Mouse (Mus musculus): ENCODE measurements around the gene Tlx2. TPM values are rescaled to one million over a fixed set of nuclear protein-coding genes. Genes with fewer than 3 reads are reported as not detected.
A peak's percentile ranks its signal among the peaks of the same experiment; 100 is the strongest.

Gene Tlx2
- total RNA-seq, 1 experiment = 0.58 TPM

DNA sequence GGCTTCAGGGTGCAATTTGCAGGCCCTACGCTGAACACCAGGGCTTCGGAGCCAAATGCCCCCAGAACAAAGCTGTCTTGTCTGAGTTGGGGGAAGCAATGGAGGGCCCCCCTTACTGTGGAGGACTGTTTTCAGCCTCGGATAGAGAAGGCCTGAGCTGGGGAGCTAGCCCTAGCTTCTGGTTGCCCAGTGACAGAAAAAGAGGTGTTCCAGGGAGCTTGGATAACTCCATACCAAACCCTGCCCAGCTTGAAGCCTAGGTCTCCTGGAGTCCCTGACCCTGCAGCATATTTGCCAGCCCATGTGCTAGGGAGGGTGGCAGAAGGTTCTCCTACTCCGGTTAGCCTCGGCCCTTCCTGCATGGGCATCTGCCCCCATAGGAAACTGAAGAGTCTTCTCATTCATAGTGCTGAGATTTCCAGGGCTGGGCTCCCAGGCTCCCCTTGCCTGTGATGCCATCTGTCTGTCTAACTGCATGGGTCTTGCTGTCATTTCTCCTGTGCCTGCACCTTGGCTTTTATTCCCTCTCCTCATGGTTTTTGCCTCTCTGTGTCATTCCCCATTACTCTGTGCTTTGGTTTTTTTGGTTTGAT, 35.5 kb downstream of the Tlx2 start:
- DNase-seq (ENCODE audit: low read depth, low spot score) = no peak
- H3K27ac ChIP-seq (ENCODE audit: insufficient read depth, low read depth, low read length, poor library complexity, severe bottlenecking) = no peak overlapping the region

DNA sequence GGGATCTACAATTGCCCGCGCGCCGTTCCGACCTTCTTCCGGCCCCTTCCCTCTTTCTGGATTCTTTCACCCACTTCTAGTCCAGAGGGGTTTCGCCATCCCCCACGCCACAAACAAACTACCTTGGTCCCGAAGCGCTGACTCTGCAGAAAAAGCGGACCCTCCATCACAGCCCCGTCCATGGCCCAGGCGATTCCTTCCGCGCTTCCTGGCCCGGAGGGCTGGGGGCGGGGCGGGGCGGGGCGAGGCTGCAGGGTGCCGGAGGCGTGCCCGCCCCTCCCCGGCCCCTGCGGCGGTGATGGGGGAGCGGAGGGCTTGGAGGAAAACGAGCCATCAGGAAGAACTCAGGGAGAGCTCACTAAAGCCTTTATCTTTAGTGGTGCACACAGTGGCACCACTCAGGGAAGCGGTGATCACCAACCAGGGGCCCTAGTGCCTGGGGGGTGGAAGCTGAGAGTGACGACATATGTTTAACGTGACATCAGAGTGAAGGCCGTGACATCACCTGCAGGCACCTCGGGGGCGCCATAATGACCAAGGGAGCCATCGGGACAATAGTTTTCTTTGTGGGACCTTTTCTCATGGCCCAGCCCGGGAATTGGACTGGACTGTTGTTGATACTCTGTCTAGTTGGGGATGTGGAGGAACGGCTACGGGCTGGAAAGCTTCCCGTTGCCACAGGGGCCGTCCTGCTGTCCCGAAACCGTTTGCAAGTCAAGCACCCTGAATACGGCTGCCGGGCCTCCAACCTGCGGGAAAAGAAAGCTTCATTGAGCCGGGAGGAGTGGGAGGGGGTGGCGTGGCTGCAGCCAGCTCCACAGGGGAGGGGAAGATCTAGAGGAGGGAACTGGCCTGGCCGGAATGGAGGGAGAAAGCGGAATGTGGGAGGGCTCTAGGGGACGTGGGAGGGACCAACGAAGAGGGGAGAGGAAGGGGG, 36.6 kb downstream of the Tlx2 start, which contains the start of the genes Dok1 and Loxl3:
Gene Dok1 (minus strand): TSS at position 223 of the 937 bp plus-strand sequence.
Gene Loxl3 (plus strand): TSS at position 925 of the 937 bp plus-strand sequence.
- DNase-seq (ENCODE audit: low read depth, low spot score) = peak; percentile 73
- Histone ChIP-seq H3K9ac (ENCODE audit: insufficient read depth, low read depth, low read length, poor library complexity, severe bottlenecking) (peak within 1 kb of the TSS; percentile 58), H3K36me3 (ENCODE audit: control insufficient read depth, insufficient read depth, low read length, poor library complexity, severe bottlenecking) (no peaks in the 10 kb centered on the region), H3K4me3 (ENCODE audit: insufficient read depth in 1 of 2, low read depth in 1 of 2, low read length in 2 of 2, poor library complexity in 1 of 2, severe bottlenecking in 1 of 2) (peak within 1 kb of the TSS; percentile 69 to 83), H3K9me3 (ENCODE audit: control insufficient read depth, insufficient read depth, low read depth, low read length) (no peaks in the 10 kb centered on the region), H3K4me1 (ENCODE audit: control insufficient read depth in 2 of 2, insufficient read depth in 2 of 2, low read length in 2 of 2, poor library complexity in 1 of 2) (peaks cover 0 to 14% of the 10 kb centered on the region in 2 experiments; a peak in 2 of 4 replicates), H3K27ac (ENCODE audit: insufficient read depth, low read depth, low read length, poor library complexity, severe bottlenecking) (no peak within 1 kb of the TSS)
- TF ChIP-seq MAFK (IDR thresholded peaks at IDR 0.05; ENCODE audit: insufficient read depth, low read depth, low read length) = peak; percentile 96
- no peak for TF ChIP-seq ZNF384 (IDR thresholded peaks at IDR 0.05; ENCODE audit: low read depth, low read length)
- in situ Hi-C loops (cut with MboI; ENCODE audit: low sequenced_read_pairs in 2 of 2, unreplicated experiment in 2 of 2) = no loop called here

More for the DNA sequence above, 35.5 kb downstream of the Tlx2 start:
- H3K36me3 ChIP-seq (ENCODE audit: control insufficient read depth, insufficient read depth, low read length, poor library complexity, severe bottlenecking) = no peaks in the 10 kb centered on the region
- in situ Hi-C loops (cut with MboI; ENCODE audit: low sequenced_read_pairs in 2 of 2, unreplicated experiment in 2 of 2) = no loop called here
- TF ChIP-seq HCFC1 (IDR thresholded peaks at IDR 0.05; ENCODE audit: borderline replicate concordance, insufficient read depth, low read length) = no peak
- TF ChIP-seq CHD2 (IDR thresholded peaks at IDR 0.05; ENCODE audit: low read depth, low read length) = no peak
- TF ChIP-seq ZC3H11A (IDR thresholded peaks at IDR 0.05; ENCODE audit: borderline replicate concordance, low read depth, low read length) = no peak
- TF ChIP-seq ZNF384 (IDR thresholded peaks at IDR 0.05; ENCODE audit: low read depth, low read length) = no peak
- no peak for TF ChIP-seq MAFK (IDR thresholded peaks at IDR 0.05; ENCODE audit: insufficient read depth, low read depth, low read length)
- no peaks in the 10 kb centered on the region for H3K9me3 ChIP-seq (ENCODE audit: control insufficient read depth, insufficient read depth, low read depth, low read length)
- no peak overlapping the region for H3K9ac ChIP-seq (ENCODE audit: insufficient read depth, low read depth, low read length, poor library complexity, severe bottlenecking)
- no peak overlapping the region for H3K4me3 ChIP-seq (ENCODE audit: insufficient read depth in 1 of 2, low read depth in 1 of 2, low read length in 2 of 2, poor library complexity in 1 of 2, severe bottlenecking in 1 of 2)
- H3K4me1 ChIP-seq (ENCODE audit: control insufficient read depth in 2 of 2, insufficient read depth in 2 of 2, low read length in 2 of 2, poor library complexity in 1 of 2) = peaks cover 4 to 14% of the 10 kb centered on the region in 2 experiments; a peak in 2 of 4 replicates

DNA sequence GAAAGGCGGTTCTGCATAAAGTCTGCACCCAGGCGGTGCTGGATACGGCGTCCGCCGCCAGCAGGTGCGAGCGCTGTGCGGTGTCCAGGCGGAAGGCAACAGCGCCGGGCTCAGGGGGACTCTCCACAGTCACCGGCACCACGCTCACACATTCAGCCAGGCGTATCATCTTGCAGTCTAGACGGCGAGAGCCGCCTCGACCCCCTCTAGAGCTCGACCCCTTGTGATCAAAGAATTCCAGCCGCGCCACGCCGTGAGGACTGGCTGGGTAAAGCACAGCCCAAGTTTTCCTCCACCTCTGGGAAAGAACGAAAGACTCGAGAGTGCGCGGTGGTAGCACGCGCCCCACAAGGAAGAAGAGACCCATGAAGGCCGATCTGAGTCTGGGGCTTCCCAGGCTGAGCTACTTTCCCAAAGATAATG, 37.3 kb downstream of the Tlx2 start:
- Histone ChIP-seq H3K4me1 (ENCODE audit: control insufficient read depth in 2 of 2, insufficient read depth in 2 of 2, low read length in 2 of 2, poor library complexity in 1 of 2) (peaks cover 0 to 11% of the 10 kb centered on the region in 2 experiments; a peak in 2 of 4 replicates), H3K9ac (ENCODE audit: insufficient read depth, low read depth, low read length, poor library complexity, severe bottlenecking) (peak overlapping the region; percentile 58), H3K27ac (ENCODE audit: insufficient read depth, low read depth, low read length, poor library complexity, severe bottlenecking) (no peak overlapping the region), H3K36me3 (ENCODE audit: control insufficient read depth, insufficient read depth, low read length, poor library complexity, severe bottlenecking) (no peaks in the 10 kb centered on the region), H3K4me3 (ENCODE audit: insufficient read depth in 1 of 2, low read depth in 1 of 2, low read length in 2 of 2, poor library complexity in 1 of 2, severe bottlenecking in 1 of 2) (peak overlapping the region; percentile 69 to 83), H3K9me3 (ENCODE audit: control insufficient read depth, insufficient read depth, low read depth, low read length) (no peaks in the 10 kb centered on the region)
- TF ChIP-seq HCFC1 (IDR thresholded peaks at IDR 0.05; ENCODE audit: borderline replicate concordance, insufficient read depth, low read length) = no peak
- no peak for TF ChIP-seq ZC3H11A (IDR thresholded peaks at IDR 0.05; ENCODE audit: borderline replicate concordance, low read depth, low read length)
- TF ChIP-seq CHD2 (IDR thresholded peaks at IDR 0.05; ENCODE audit: low read depth, low read length) = no peak
- TF ChIP-seq MAFK (IDR thresholded peaks at IDR 0.05; ENCODE audit: insufficient read depth, low read depth, low read length) = no peak
- TF ChIP-seq ZNF384 (IDR thresholded peaks at IDR 0.05; ENCODE audit: low read depth, low read length) = no peak
- in situ Hi-C loops (cut with MboI; ENCODE audit: low sequenced_read_pairs in 2 of 2, unreplicated experiment in 2 of 2) = no loop called here
- DNase-seq (ENCODE audit: low read depth, low spot score) = peak; percentile 39

DNA sequence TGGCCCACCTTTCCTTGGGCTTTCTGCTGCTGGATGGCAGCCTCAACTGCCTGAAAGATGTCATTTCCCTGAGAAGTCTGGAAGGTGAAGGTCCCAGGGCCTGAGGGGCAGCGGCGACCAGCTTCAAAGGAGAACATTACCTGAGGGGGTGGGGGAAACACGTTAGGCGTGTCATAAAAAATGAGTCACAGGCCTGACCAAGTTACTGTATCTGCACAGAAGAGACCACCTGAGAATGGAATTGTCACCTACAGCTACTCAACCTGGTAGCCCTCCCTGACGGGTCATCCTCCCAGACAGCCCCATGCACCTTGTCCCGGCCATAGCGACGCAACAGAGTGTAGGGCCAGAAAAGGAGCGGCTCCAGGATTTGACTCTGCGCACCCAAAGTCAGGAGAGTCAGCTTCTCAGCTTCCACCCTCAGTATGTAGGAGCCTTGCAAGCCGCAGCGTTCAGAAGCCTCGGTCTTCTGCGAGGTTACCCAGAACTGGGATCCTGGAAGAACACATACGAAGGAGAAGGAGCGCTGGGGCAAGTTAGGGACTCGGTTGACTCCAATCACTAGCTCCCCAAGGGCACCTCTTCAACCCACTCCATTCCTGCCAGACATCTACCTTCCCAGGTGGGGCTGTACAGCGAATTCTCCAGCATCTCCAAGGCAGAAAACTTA, 38.0 kb downstream of the Tlx2 start:
- no peak for TF ChIP-seq MAFK (IDR thresholded peaks at IDR 0.05; ENCODE audit: insufficient read depth, low read depth, low read length)
- no peak for TF ChIP-seq ZNF384 (IDR thresholded peaks at IDR 0.05; ENCODE audit: low read depth, low read length)
- no peak for TF ChIP-seq ZC3H11A (IDR thresholded peaks at IDR 0.05; ENCODE audit: borderline replicate concordance, low read depth, low read length)
- no peak for TF ChIP-seq HCFC1 (IDR thresholded peaks at IDR 0.05; ENCODE audit: borderline replicate concordance, insufficient read depth, low read length)
- no peak for TF ChIP-seq CHD2 (IDR thresholded peaks at IDR 0.05; ENCODE audit: low read depth, low read length)
- Histone ChIP-seq H3K9me3 (ENCODE audit: control insufficient read depth, insufficient read depth, low read depth, low read length) (no peaks in the 10 kb centered on the region), H3K36me3 (ENCODE audit: control insufficient read depth, insufficient read depth, low read length, poor library complexity, severe bottlenecking) (no peaks in the 10 kb centered on the region), H3K4me1 (ENCODE audit: control insufficient read depth in 2 of 2, insufficient read depth in 2 of 2, low read length in 2 of 2, poor library complexity in 1 of 2) (peaks cover 0 to 11% of the 10 kb centered on the region in 2 experiments; a peak in 2 of 4 replicates), H3K9ac (ENCODE audit: insufficient read depth, low read depth, low read length, poor library complexity, severe bottlenecking) (peak overlapping the region; percentile 11; the same call in 1 of the 2 replicates), H3K27ac (ENCODE audit: insufficient read depth, low read depth, low read length, poor library complexity, severe bottlenecking) (no peak overlapping the region), H3K4me3 (ENCODE audit: insufficient read depth in 1 of 2, low read depth in 1 of 2, low read length in 2 of 2, poor library complexity in 1 of 2, severe bottlenecking in 1 of 2) (peak overlapping the region; percentile 69 to 83; a peak in 3 of 4 replicates)
- in situ Hi-C loops (cut with MboI; ENCODE audit: low sequenced_read_pairs in 2 of 2, unreplicated experiment in 2 of 2) = no loop called here
- DNase-seq (ENCODE audit: low read depth, low spot score) = no peak
